Mouse (Mus musculus): ENCODE measurements at regions not wholly inside any gene's neighbourhood (a gene's known extent, or its start where the extent isn't known, plus 50 kb on each side); places are given as distances from the start of the nearest gene placed in this dataset.

DNA sequence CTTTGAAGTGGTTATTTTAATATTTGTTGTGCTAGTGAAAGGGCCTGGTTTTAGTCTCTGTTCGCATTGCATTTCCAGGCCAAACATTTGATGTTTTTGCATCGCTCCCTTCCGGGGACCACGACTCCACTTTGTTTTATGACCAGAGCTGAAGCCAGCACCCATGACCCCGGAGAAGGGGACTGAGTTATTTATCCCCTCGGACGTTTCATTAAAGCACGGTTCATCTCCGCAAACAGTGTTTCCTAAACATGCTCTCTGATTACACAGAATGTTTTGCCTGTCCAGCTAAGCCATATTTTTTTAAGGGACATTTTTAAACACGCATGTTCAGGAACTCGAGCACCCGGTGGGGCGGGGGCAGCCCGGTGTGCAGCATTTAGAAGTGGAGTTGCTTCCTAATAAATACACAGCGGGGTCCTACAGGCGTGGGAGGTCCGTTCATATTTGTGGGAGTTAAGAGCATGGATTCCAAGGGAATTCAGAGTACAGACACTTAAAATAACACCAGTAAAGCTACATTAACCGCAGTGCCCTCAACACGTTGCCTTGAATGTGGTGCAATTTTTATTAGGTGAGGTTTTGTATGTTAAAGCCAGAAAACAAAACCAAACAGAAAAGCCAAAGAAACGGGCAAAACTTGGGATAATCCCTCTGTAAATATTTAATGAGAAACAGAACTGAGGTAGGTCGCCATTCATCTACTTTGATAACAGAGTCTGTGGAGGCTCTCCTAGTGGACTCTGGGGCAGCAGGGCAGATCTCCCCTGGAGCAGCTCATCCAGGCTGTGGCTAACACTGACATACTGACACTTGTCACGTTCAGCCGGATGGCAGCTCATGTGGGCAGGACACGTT, 154.8 kb upstream of the Npvf start:
- Histone ChIP-seq H3K4me1 (ENCODE audit: control insufficient read depth, insufficient read depth, low read length) (no peaks in the 10 kb centered on the region; the same call in none of the 2 replicates), H3K27ac (ENCODE audit: control insufficient read depth, insufficient read depth, low read depth, low read length) (peak overlapping the region; percentile 26; the same call in 1 of the 2 replicates), H3K4me3 (ENCODE audit: control insufficient read depth, low read depth, low read length) (no peak overlapping the region), H3K36me3 (ENCODE audit: control insufficient read depth, insufficient read depth, low read length) (no peaks in the 10 kb centered on the region), H3K27me3 (ENCODE audit: control insufficient read depth, insufficient read depth, low read length) (no peaks in the 10 kb centered on the region)
- no peak for TF ChIP-seq CTCF (IDR thresholded peaks at IDR 0.05; ENCODE audit: control insufficient read depth, insufficient read depth, insufficient replicate concordance, low read depth, low read length)
- no peak for TF ChIP-seq POLR2A (IDR thresholded peaks at IDR 0.05; ENCODE audit: control insufficient read depth, low read depth, low read length)

DNA sequence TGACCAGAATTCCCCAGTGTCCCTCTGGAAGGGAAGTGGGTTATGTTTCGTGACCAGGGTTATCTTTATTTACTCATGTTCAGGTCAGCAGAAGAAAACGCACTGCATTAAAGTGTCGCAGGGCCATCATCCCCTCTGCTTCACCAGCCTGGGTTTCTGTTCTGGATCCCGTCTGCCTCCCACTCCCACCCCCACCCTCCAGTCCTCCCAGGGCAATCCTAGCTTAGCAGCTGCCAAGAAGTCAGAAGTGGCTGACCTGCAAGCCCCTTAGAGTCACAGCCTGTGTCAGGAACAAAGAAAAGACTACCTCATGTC, 155.4 kb upstream of the Npvf start:
- TF ChIP-seq CTCF (IDR thresholded peaks at IDR 0.05; ENCODE audit: control insufficient read depth, insufficient read depth, insufficient replicate concordance, low read depth, low read length) (no peak), POLR2A (IDR thresholded peaks at IDR 0.05; ENCODE audit: control insufficient read depth, low read depth, low read length) (no peak)
- Histone ChIP-seq H3K27ac (ENCODE audit: control insufficient read depth, insufficient read depth, low read depth, low read length) (no peak overlapping the region), H3K27me3 (ENCODE audit: control insufficient read depth, insufficient read depth, low read length) (no peaks in the 10 kb centered on the region), H3K4me1 (ENCODE audit: control insufficient read depth, insufficient read depth, low read length) (no peaks in the 10 kb centered on the region; the same call in none of the 2 replicates), H3K36me3 (ENCODE audit: control insufficient read depth, insufficient read depth, low read length) (no peaks in the 10 kb centered on the region), H3K4me3 (ENCODE audit: control insufficient read depth, low read depth, low read length) (no peak overlapping the region)

DNA sequence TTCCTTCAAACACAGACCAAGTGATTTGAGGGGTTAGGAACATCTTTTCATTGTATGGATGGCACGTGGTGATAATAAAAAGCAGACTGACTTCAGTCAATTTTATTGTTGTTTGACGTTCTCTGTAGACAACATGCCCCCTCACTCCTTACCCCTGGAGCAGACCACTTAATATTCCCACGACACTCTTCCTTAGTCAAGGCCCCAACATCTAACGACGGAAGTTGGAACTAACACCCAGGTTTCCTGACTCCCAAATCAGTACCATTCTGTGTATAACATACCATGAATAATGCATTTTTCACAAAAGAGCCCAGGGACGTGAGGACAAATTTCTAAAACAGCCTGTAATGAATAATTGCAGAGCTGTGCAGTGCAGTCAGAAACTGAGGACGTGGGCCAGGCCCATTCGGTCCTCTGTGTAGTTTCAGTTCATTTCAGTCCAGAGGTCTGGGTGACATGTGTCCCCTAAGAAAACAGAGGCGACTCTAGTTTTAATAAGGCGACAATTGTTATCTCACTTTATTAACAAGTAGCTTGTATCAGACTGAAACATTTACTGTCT, 160.8 kb upstream of the Npvf start:
- Histone ChIP-seq H3K27me3 (ENCODE audit: control insufficient read depth, insufficient read depth, low read length) (no peaks in the 10 kb centered on the region), H3K27ac (ENCODE audit: control insufficient read depth, insufficient read depth, low read depth, low read length) (no peak overlapping the region), H3K4me1 (ENCODE audit: control insufficient read depth, insufficient read depth, low read length) (no peaks in the 10 kb centered on the region; the same call in 1 of the 2 replicates), H3K36me3 (ENCODE audit: control insufficient read depth, insufficient read depth, low read length) (no peaks in the 10 kb centered on the region), H3K4me3 (ENCODE audit: control insufficient read depth, low read depth, low read length) (no peak overlapping the region)
- TF ChIP-seq POLR2A (IDR thresholded peaks at IDR 0.05; ENCODE audit: control insufficient read depth, low read depth, low read length) (no peak), CTCF (IDR thresholded peaks at IDR 0.05; ENCODE audit: control insufficient read depth, insufficient read depth, insufficient replicate concordance, low read depth, low read length) (no peak)

DNA sequence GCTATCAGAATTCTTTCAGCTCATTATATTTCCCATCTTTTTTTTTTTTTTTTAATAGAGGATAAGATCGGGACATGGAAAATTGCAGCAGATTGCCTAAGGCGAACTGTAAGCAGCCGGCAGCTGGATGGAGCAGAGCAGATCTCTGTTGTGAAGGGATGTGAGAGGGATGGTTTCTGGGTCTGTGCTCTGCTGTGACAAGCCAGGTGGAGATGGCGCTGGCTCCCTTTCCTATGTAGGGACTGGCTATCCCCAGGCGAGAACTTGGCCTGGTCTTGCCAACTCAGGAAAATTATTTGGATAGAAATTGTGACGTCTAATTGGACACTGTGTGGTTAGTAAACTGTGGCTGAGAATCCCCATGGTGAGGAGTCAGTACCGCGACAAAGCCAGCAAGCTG, 161.3 kb upstream of the Npvf start:
- no peak for TF ChIP-seq POLR2A (IDR thresholded peaks at IDR 0.05; ENCODE audit: control insufficient read depth, low read depth, low read length)
- TF ChIP-seq CTCF (IDR thresholded peaks at IDR 0.05; ENCODE audit: control insufficient read depth, insufficient read depth, insufficient replicate concordance, low read depth, low read length): no peak
- Histone ChIP-seq H3K27me3 (ENCODE audit: control insufficient read depth, insufficient read depth, low read length) (no peaks in the 10 kb centered on the region), H3K4me1 (ENCODE audit: control insufficient read depth, insufficient read depth, low read length) (no peaks in the 10 kb centered on the region; the same call in 1 of the 2 replicates), H3K27ac (ENCODE audit: control insufficient read depth, insufficient read depth, low read depth, low read length) (no peak overlapping the region), H3K36me3 (ENCODE audit: control insufficient read depth, insufficient read depth, low read length) (no peaks in the 10 kb centered on the region), H3K4me3 (ENCODE audit: control insufficient read depth, low read depth, low read length) (no peak overlapping the region)

DNA sequence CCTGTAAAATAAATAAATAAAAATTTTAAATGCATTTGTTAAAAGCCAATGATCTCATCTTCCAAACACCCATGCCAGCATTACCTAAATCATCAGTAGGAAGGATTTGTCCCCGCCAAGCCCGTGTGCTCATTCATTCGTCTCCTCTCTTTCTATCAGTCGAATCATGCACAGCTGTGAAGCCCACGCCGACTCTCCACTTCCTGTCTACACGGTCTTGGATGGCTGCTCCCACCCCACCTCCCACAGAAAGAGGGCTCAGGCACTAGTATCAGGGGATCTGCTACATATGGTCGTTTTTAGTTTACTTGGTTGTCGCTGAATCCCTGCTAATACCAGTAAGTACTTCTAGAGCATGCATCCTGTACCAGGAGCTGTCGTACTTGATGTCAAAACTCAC, 163.2 kb upstream of the Npvf start:
- no peak for TF ChIP-seq CTCF (IDR thresholded peaks at IDR 0.05; ENCODE audit: control insufficient read depth, insufficient read depth, insufficient replicate concordance, low read depth, low read length)
- TF ChIP-seq POLR2A (IDR thresholded peaks at IDR 0.05; ENCODE audit: control insufficient read depth, low read depth, low read length): no peak
- no peaks in the 10 kb centered on the region for H3K36me3 ChIP-seq (ENCODE audit: control insufficient read depth, insufficient read depth, low read length)
- H3K4me3 ChIP-seq (ENCODE audit: control insufficient read depth, low read depth, low read length): no peak overlapping the region
- H3K4me1 ChIP-seq (ENCODE audit: control insufficient read depth, insufficient read depth, low read length): no peaks in the 10 kb centered on the region; the same call in 1 of the 2 replicates
- H3K27ac ChIP-seq (ENCODE audit: control insufficient read depth, insufficient read depth, low read depth, low read length): no peak overlapping the region
- no peaks in the 10 kb centered on the region for H3K27me3 ChIP-seq (ENCODE audit: control insufficient read depth, insufficient read depth, low read length)

DNA sequence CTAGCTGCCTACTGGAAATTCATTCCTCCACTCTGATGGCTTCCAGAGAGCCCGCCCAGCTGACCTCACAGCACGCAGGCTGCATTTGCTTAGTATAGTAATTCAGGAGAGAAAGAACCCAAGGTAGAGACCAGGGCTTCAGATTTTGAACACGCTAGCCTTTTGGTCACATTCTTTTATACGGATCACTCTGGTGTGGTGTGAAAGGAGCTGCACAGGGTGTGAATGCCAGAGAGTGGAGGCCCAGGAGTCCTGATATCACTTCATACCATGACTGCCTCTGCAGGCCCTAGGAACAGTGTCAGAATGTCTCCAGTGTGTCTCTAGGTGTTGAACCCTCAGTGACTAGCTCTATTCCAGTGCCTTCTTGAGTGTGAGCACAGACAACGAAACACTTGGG, 164.2 kb upstream of the Npvf start:
- Histone ChIP-seq H3K4me1 (ENCODE audit: control insufficient read depth, insufficient read depth, low read length) (0 out of 2 replicates have a peak, but pooled peaks cover 3% of the 10 kb centered on the region), H3K36me3 (ENCODE audit: control insufficient read depth, insufficient read depth, low read length) (no peaks in the 10 kb centered on the region), H3K27ac (ENCODE audit: control insufficient read depth, insufficient read depth, low read depth, low read length) (no peak overlapping the region), H3K27me3 (ENCODE audit: control insufficient read depth, insufficient read depth, low read length) (no peaks in the 10 kb centered on the region), H3K4me3 (ENCODE audit: control insufficient read depth, low read depth, low read length) (no peak overlapping the region)
- TF ChIP-seq CTCF (IDR thresholded peaks at IDR 0.05; ENCODE audit: control insufficient read depth, insufficient read depth, insufficient replicate concordance, low read depth, low read length) (no peak), POLR2A (IDR thresholded peaks at IDR 0.05; ENCODE audit: control insufficient read depth, low read depth, low read length) (no peak)

DNA sequence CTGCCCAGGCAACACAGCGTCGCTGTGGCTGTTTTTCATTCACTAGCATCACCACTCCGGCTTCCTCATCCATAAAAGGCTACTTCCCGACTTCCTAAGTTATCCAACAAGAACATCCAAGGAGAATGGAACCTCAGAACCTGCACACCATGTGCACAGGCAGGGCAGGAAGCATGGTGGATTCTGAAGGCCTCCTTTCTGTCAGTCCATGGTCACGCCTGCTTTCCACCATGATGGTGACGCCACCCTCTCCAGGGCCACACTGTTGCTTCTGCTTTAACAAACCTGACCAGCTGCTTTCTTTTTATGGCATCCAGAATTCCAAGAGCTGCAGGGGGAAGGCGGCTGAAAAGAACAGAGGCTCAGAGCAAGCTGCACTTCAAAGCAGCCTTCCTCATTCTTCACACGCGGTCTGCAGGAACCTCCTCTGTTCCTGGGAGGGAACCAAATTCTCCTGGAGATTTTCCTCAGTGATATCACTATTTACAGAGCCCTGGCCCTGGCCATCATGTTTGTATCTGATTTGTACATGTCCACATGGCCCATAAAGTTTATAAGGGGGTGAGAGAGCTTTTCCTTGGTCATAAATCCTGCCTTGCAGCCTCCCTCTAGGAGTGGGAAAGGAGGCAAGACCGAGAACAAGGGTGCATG, 164.8 kb upstream of the Npvf start:
- H3K27ac ChIP-seq (ENCODE audit: control insufficient read depth, insufficient read depth, low read depth, low read length): no peak overlapping the region

More for the DNA sequence above, 164.8 kb upstream of the Npvf start:
- no peaks in the 10 kb centered on the region for H3K27me3 ChIP-seq (ENCODE audit: control insufficient read depth, insufficient read depth, low read length)
- H3K4me1 ChIP-seq (ENCODE audit: control insufficient read depth, insufficient read depth, low read length): 0 out of 2 replicates have a peak, but pooled peaks cover 3% of the 10 kb centered on the region
- TF ChIP-seq POLR2A (IDR thresholded peaks at IDR 0.05; ENCODE audit: control insufficient read depth, low read depth, low read length) (no peak), CTCF (IDR thresholded peaks at IDR 0.05; ENCODE audit: control insufficient read depth, insufficient read depth, insufficient replicate concordance, low read depth, low read length) (no peak)
- H3K36me3 ChIP-seq (ENCODE audit: control insufficient read depth, insufficient read depth, low read length): no peaks in the 10 kb centered on the region
- no peak overlapping the region for H3K4me3 ChIP-seq (ENCODE audit: control insufficient read depth, low read depth, low read length)
